Mouse (Mus musculus) layer of hippocampus, postnatal 14 days (tissue): ENCODE results near the gene Gm973. TPM values are rescaled to one million over a fixed set of nuclear protein-coding genes. Genes with fewer than 3 reads are reported as not detected.
A peak's percentile ranks its signal among the peaks of the same experiment; 100 is the strongest.
"Not testable (repeated sequence)": the region's sequence is repeated elsewhere in the genome, so short reads cannot be mapped to it uniquely, and the experiment has no call there.

Experiments used
- DNase-seq, 2 experiments: peaks; one replicate each; pipeline ENCODE4 v3.0.0; 2021 to 2022; ENCODE audit warnings: low spot score in 2 of 2, mixed read lengths in 1 of 2
- total RNA-seq, 2 experiments: library from RNA; stranded (reverse); gene quantifications; 2 replicates each; pipeline ENCODE4 v1.2.3; 2021

Gene Gm973
- total RNA-seq, 2 experiments from 2014 or later: 10.2 to 11.5 TPM

DNA sequence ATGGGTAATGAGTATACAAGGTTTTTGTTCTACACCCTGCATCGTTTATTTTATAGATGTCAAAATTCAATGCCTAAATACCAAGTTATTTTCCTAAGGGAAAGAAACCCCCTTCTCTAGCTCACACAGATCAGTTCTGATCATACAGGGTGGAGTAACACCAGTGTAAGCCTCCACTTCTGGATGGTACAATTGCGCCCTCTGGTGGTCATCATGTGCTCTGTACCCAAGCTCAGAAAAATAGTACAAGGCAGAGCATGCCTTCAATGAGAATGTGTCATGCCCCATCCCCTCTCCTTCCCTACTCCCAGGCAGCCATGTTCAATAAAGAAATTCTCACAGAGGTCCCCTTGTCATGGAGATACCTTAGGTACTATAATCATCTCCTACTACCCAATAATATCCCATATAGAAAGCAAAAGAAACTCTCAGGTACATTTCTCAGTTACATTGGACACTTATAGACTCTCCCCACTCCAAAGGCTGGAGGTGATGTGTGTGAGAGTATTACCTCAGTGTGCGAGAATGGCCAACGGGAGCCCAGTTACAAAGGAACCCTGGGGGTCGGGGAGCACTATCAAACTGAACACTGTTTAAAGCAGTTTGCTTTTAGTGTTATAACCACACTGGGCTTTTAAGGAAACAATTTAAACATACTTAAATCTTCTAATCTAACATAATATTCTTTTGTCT is 107.4 kb downstream of the Gm973 start:
- peak; percentile 70 to 85 for DNase-seq

DNA sequence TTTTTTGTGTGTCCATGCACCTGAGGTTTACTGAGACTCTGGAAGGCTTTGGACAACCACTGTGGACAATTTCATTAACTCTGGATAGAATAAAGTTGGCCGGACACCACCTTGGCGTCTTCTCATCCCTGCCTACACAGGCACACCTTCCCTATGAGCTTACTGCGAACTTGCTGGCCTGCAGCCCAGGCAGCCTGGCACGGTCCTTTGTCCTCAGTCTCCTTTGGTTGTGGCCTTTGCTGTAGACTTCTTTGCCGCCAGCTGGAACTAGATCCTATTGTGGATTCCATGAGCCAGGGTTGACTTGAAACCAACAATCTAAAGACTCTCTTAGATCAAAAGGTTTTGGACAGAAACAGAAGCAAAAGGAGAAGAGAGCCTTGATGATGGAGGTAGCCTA is 109.3 kb downstream of the Gm973 start:
- no peak for DNase-seq

DNA sequence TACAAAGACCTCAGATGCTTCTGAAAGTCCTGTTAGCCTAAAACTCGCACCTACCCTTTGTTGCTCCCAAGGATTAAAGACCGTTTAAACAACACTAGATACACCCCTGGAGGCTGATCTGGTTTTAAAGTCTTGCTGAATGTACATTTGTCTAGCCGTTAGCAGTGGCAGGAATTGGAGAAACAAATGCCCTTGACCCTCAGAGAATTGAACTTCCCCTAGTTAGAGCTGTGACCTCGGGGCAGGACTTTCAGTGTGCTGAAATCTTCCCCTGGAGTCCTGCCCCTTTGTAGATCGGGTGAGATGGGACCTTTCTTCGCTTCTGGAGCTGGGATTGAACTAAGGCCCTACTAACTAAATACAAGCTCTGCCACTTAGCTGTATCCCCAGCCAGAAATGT is 113.1 kb downstream of the Gm973 start:
- no peak for DNase-seq

DNA sequence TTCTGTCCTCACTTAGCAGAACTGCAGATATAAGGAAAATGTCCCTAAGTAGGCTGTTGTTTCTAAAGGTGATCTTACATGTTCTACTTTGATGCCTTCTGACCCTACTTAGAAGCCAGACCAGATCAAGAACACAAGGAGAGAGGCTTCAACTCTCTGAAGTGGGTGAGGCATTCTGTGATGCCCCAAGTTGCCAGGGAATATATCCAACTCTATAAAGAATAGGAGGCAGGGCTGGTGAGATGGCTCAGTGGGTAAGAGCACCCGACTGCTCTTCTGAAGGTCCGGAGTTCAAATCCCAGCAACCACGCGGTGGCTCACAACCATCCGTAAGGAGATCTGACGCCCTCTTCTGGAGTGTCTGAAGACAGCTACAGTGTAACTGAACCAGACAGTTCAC is 114.3 kb downstream of the Gm973 start:
- DNase-seq: not testable (repeated sequence)

DNA sequence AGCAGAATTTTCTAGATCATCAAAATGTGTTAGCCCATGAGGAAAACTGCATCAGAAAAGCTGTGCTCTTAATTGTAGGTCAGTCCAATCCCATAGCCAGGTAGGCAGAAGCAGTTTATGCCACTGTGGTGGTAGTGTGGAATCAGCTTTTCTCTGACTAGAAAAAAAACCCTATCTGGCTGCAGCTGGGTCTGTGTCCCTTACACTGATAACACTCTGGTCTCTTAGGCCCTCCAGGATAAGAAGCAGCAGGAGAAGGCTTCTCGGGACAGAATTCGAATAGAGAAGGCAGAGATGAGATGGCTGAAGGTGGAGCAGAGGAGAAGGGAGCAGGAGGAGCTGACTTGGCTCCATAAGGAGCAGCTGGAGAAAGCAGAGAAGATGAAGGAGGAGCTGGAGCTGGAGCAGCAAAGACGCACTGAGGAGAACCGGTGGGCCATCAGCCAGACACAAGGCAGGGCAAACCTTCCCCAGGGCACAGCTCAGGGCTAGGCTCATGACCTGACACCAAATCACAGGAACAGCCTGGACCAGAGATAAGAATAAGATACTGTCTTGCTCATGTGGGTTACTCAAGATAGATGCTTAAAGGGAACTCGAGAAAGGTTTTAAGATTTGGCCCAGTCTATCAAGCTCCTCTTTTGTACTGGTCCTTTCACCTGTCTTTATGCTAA is 116.1 kb downstream of the Gm973 start:
- no peak for DNase-seq

DNA sequence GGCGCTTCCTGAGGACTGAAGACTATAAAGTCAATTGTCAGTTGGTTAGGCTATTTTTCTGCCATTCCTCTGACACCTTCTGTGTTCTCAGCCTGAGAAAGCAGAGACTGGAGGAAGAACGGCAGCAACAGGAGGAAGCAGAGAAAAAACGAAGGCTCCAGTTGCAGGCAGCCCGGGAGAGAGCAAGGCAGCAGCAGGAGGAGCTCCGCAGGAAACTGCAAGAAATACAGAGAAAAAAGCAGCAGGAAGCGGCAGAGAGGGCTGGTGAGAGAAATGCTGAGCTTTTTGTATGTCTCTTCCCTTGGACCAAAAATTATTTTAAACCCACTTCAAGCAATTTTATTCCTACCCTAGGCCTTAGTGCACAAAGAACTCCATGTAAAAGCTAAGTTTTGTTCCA is 117.0 kb downstream of the Gm973 start:
- no peak for DNase-seq

DNA sequence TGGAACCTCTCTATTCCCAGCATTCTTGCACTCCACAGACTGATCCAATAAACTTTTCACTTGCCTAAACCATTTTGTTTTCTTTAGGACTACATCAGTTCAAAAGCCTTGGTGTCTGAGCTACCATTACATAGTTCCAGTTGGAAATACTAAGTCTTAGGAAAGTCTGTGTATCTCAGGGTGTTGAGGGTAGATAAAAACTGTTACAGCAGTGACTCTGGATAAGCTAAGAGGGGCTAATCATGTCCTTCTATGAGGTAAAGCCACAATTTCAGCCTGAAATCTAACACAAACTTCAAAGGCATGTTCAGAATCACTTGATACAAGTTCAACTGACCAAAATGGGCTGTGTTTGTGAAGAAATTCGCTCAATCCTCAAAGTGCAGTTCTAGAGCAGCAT is 120.3 kb downstream of the Gm973 start:
- no peak for DNase-seq

DNA sequence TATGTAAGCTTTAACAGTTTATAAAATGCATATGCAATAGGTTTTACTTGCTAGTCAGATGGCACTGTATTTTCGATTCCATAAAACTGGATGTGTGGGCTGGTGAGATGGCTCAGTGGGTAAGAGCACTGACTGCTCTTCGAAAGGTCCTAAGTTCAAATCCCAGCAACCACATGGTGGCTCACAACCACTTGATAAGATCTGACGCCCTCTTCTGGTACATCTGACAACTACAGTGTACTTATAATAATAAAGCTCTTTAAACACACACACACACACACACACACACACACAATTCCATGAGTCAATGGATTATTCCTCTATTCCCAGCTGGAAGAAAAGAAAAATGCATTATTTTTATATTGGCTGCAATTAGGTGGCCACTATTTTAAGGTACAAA is 122.3 kb downstream of the Gm973 start:
- no peak for DNase-seq

DNA sequence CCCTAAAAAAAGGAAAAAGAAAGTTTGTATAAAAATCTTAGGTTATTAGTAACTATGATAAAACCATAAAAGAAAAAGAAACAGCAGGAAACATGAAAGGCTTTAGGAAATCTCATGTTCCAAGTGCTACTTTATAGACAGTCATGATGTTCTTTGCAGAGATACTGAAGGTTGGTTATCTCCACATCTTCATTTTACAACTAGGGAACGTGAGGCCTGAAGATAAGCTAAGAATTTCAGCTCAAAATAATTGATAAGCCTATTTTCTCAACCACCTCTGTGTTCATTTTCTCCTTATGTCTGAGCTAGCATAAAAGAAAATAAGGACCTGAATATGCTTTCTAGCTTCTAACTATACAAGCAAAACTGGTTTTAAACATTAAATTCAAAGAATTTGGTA is 126.4 kb downstream of the Gm973 start:
- no peak for DNase-seq

DNA sequence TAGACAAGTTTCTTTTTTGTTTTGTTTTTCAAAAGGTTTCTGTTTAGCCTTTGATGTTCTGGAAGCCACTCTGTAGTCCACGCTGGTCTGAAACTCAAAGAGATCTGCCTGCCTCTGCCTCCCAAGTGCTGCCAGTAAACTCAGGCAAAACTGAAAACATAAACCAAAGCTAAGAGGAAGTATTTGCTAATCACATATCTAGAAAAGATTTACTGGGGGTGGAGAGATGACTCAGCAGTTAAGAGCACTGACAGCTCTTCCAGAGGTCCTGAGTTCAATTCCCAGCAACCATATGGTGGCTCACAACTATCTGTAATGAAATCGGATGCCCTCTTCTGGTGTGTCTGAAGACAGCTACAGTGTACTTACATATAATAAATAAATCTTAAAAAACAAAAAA is 130.4 kb downstream of the Gm973 start:
- not testable (repeated sequence) for DNase-seq

DNA sequence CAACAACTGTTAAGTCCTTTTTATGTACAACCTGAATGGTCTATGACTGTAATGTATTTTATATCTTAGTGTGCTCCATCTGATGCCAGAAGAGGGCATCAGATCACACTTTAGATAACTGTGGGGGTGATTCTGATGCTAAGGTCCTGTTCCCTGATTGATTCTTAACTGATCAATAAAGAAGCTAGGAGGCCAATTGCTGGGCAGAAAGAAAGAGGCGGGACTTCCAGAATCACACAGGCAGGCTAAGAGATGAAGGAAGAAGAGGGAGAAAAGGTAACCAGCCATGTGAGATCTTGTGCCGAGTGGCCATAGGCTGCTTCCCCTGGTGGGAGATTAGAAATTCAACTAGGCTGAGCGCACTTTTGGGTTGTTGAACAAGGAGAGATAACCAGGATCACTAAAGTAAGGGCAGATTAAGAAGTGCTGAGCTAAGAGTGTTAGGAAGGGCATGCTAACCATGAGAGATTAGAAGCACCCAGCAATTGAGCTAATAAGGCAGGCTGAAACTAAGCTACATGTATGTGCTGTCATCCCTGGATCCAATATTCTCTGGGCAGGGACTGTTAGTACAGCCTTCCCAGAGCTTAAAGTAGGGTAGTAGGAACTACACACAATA is 135.2 kb downstream of the Gm973 start:
- no peak for DNase-seq

DNA sequence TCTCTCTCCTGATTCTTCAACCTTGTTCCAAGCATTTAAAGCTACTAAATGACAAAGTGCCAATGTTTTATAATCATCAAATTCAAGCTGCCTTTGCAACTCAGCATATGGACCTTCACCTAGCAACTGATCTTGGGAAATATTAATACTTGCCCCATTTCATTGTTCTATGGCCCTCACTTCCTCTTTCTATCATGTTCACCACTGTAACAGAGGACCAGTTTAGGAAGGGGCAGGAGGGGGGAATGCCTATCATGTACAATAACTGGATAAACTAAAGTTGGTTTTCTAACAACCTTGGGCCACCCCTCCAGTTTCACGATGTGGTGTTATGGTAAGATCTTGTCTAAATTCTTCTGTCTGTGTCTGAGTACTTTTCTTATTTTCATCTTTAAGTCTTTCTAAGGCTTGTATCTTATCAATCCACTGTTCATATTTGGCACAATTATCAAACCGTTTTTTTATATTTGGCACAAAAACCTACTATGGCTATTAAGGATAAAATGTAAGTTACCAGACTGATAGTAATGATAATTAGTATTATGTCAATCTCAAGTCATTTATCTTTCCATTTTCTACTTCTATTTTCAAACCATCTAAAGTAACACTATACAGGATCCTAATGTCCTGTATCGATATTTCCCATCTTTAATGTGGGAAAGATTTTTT is 137.3 kb downstream of the Gm973 start:
- no peak for DNase-seq

DNA sequence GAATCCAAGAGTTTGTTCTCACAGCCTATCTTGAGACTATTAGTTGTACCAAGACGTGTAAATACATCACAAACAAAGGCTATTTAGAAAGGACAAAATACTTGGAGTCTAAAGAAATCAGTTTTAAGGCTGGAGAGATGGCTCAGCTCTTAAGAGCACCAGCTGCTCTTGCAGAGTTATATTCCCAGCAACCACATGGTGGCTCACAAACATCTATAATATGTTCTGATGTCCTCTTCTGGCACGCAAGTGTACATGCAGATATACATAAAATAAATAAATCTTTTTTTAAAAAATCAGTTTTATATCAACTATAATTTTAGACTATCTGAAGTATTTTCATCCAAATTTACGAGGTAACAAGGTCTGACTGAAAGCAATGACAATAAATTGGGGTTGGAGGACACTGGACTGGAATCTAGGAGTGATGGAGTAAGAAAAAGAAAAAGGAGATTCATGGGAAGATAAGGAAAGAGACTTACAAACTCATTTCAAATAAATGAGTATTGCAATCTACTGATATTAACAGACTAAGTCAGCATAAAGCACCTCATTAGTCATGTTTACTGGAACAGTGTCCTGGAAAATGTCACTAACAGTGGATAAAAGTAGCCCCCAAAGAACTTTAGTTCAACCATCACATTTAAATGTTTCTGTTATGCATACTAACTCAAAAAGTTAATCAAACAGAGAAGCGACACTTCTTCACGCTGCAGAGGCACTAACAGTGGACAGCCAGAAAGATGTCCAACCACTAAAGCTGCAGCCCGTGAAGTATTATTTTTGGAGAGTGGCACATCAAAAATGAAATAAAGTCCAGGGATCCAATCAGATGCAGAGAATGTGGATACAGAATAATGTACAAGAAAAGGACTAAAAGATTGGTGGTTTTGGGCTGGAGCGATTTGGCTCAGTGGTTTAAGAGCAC is 140.4 kb downstream of the Gm973 start:
- no peak for DNase-seq

DNA sequence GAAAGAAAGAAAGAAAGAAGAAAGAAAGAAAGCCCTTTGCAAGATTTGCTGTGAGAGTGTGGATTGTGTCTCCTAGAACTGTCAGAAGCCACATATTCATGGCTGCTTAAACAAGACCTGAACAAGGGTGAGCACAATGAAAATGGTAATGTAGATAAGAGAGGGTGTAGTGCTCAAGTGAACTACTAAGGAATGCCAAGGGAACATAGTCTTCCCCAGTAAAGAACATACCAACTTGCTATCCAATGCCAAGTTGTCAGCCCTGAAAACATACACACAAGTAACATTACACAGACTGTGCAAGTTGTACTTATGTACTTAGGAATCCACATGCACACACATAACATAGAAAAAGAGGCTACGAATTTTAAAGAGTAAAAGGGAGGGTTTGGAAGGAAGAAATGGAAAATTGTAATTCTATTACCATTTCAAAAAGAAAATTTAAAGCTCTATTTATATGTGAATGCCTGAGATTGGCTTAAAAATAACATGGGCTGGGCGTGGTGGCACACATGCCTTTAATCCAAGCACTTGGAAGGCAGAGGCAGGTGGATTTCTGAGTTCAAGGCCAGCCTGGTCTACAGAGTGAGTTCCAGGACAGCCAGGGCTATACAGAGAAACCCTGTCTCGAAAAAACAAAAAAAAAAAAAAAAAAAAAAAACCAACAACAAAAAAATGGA is 147.5 kb downstream of the Gm973 start:
- DNase-seq: no peak

DNA sequence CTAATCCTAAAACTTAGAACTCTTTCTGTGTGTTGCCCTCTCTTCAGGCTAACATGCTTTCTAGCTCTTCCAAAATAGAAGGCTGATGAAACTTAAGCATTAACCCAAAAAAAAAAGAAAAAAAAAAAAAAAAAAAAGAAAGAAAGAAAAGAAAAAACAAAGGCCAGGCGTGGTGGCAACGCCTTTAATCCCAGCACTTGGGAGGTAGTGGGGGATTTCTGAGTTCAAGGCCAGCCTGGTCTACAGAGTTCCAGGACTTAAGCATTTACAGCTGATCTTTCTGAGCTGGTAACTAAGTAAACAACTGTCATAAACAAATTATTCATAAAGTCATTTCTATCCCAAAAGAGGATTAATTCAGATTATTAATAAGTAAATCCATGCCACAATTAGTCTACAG is 152.8 kb downstream of the Gm973 start:
- no peak for DNase-seq

DNA sequence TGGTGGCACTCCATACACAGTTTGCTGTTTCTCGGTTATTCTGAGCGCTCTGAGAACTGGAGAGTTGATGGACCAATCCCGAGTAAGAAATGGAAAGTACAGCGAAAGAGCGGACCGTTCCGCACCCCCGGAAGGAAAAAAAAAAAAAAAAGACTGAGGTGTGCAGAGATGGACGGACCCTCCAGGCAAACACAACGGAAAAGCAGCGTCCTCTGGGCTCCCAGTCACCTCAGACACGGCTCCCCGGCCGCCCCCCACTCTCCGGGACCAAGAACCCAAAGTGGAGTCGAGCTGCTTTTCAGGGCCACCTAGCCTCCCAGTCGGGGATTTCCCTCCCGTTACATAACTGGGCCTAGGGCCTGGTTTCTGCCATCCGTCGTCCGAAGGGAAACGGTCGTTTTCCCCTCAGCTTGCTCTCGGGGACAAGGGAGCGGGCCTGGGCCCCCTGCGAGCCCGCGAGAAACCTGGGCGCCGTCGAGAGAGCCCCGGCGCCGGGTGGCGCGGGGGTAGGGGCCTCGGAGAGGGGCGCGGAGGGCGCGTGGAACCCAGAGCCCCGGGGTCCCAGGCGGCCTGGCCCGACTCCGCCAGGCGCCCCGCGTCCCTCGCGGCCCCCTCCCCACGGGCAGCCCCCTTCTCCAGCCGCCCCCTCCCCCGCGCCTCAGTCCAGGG is 154.0 kb downstream of the Gm973 start:
- DNase-seq: peak in 1 of 2 experiments; percentile 21

DNA sequence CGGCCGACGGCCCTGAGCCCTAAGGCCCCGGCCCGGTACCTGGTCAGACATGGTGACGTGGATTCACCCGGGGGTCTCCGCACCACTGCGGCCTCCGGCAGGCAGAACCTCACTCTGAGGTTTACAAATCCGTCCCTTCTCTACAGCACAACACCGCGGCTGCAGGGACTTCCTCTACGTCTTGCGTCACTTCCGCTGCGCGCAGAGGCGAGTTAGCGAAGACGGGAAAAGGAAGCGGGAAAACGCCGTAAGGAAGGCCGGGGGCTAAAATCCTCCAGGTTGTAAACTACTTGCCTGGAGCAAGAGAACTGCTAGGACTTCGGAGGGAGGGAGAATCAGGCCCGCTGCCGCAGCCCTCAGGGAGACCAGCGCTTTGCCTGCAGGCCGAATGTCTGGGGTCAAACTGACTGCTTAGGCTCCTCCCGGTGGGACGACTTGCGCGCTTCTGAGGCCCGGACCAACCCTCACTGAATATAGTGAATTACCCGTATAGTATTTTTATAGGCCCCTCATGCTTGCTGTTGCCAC is 154.6 kb downstream of the Gm973 start, which contains the start of gene Sumo1:
Gene Sumo1 (minus strand): TSS at position 194 of the 528 bp plus-strand sequence.
- DNase-seq: peak; percentile 85 to 91

DNA sequence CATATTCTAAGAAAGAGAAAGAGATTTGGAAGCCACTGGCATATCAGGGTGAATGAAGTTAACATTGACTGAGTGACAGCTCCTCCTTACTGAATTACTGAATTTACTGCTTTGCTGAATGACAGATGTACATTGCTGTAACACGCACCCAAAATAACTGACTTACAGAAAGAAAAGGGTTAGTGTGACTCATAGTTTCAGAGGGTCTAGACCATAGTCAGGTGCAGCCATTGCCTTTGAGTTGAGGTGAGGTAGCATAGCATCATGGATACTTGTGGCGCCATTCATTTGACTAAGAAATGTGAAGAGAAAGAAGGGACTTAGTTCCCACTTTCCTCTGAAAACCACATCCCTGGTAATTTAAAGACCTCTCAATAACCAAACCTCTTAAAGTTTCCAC is 157.6 kb downstream of the Gm973 start:
- no peak for DNase-seq
